Mouse (Mus musculus): Measurements from ENCODE around the gene Sgsm1.

The Sgsm1 gene

DNA sequence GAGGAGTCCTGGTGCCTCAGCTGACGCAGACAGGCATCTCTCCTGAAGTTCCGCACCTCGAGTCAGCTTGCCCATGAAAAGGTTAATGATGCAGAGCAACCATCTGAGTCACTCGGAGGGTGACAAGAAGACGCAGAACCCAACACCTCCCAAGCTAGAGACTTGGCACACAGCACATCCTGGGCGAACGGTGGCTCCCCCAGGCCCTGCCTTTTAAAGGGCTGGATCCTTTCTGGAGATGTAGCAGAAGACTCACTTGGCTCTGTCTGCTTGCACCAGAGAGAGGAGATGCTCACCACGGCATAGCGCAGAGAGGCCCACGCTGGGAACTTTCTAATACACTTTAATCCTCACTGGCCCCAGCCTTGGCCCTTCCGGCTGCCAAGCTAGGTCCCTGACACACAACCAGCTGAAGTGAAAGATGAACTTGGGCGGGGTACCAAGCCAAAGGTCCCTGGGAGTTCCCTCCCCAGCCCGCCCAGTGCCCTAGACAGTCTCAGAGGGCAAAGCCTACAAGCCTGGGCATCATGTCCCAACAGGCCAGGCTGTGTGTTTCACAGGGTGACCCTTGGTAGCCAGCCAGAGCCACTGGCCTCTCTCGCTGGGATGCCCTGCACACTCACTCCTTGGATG lies 94.1 kb downstream of the Sgsm1 start:
- no peak for DNase-seq (ENCODE audit: low spot score)

DNA sequence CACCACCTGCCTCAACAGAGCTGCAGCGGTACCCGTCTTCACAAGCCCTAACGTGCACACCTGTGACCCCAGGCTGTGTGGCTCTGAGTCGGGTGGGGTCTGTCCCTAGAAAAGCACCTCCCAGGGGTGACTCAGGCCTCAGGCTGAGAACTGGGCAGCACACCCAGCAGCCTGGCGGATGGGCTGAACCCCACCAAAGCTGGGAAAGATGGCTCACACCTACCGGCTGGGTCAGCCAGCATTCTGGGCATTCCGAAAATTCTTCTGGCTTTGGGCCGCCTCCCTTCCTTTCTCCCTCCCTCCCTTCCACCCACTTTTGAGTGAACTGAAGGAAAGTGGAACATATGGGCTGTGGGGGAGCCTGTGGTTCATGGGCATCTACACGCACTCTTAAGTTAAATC lies 95.0 kb downstream of the Sgsm1 start:
- DNase-seq (ENCODE audit: low spot score) = no peak

DNA sequence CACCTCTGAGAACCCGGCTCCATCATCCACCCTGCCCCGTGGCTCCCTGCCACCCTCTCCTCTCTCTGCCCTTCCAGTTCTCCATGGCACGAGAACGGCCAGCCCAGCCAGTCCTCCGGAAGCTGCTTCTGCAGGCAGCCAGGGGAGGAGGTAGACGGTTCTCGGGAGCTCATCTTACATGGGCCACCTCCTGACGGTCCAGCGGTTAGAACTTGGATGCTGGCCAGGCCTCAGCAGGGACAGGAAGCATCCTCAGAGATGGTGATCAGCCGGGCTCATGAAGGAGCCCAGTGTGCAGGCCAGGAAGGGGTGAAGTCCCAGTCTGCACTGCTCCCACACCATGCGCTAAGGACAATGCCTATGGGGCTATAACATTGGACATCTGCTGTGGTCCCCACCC lies 96.1 kb downstream of the Sgsm1 start:
- DNase-seq (ENCODE audit: low spot score) = no peak

DNA sequence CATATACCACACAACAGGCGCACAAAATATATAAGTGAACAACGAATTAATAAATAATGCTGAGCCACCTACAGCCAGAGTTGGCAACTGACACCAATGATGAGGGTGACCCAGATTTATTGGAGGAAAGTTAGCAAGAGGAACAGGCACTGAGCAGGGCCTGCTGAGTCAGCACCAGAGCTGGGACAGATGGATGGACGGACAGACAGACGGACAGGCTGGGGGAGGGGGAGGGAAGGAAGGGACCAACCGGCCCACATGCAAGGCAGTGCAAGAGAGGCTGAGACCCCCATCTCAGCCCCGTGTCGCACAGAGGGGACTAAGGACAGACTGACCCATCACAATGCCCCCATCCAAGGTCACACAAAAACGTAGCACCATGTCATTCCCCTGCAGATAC lies 96.5 kb downstream of the Sgsm1 start:
- no peak for DNase-seq (ENCODE audit: low spot score)

DNA sequence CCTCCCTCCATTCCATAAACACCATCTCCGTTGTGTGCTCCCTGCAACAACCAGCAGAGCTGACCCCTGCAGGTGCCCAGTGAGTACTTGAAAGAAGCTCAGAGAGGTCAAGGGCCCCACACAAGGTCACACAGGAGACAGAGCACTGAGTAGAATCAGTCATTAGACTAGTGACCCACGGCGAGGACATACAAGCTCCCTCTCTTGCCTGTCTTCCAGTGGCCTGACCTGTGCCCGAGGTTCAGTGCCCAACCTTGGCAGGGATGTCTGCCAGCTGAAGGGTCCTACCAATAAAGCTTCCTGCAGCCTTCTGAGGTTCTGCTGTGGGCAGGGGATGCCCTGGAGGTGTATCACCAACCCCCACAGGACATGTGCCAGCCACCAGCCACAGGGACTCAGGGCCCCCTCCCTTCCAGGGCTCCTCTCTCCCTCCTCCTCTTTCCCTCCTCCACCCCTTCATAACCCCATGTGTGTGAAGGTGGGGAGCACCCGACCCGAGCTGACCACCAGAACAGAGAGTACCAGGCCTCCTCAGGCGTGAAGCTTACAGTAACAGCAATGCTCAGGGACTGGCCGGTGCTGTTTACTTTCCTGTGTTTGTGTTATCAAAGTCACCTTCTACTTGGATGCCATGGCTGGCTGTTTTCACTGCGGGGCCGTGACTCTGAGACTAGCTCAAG lies 98.3 kb downstream of the Sgsm1 start:
- DNase-seq (ENCODE audit: low spot score) = no peak

DNA sequence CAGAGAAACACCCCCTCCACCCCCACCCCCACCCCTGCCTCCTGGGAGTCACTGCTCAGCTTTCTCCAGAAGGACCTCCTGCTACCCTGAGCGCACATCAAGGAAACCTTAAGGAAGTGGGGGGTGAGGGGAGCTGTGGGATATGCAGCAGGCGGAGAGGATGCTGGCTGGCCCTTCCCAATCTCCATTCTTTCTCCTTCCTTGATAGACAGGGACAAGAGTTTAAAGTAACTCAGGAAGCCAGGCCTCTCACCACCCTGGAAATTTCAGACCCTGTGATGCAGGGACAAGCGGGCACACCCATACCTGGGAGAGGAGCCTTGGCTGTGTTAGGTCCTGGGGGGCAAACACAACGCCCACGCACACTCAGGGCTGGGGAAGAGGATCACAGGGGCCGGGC lies 100.3 kb downstream of the Sgsm1 start:
- DNase-seq (ENCODE audit: low spot score) = no peak

DNA sequence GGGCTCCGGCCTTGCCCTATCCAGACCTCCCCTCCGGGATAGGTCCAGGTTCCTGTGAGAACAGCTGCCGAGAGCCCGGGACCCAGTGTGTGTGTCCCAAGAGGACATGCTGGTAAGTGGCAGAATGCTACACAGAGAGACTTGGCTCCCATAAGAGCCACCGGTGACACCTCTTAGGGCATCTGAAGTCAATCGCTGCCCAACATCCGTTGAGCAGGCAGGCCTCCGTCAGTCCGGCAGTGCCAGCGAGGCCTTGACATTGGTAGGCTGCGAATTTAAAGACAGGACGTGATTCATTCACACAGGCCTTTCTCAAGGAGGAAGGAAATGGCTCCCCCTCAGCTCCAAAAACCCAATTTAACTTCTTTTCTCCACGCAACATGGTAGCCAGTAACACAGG lies 100.7 kb downstream of the Sgsm1 start:
- no peak for DNase-seq (ENCODE audit: low spot score)

DNA sequence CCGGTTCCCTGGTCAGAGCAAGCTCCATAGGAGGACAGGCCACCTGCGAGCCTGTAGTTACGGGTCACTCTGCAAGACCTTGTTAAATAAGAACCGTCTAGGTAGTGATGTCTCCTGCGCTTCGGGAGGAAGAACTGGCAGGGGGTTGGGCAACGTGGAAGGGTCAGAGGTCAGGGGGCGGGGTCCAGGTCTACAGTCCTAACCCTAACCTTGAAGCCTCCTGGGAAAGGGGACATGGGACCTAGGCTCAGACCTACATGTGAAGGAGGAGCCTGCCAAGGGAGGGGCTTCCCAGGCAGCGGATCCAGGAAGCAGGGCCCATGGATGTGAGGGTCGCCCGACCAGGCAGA lies 101.2 kb downstream of the Sgsm1 start:
- DNase-seq (ENCODE audit: low spot score) = no peak

DNA sequence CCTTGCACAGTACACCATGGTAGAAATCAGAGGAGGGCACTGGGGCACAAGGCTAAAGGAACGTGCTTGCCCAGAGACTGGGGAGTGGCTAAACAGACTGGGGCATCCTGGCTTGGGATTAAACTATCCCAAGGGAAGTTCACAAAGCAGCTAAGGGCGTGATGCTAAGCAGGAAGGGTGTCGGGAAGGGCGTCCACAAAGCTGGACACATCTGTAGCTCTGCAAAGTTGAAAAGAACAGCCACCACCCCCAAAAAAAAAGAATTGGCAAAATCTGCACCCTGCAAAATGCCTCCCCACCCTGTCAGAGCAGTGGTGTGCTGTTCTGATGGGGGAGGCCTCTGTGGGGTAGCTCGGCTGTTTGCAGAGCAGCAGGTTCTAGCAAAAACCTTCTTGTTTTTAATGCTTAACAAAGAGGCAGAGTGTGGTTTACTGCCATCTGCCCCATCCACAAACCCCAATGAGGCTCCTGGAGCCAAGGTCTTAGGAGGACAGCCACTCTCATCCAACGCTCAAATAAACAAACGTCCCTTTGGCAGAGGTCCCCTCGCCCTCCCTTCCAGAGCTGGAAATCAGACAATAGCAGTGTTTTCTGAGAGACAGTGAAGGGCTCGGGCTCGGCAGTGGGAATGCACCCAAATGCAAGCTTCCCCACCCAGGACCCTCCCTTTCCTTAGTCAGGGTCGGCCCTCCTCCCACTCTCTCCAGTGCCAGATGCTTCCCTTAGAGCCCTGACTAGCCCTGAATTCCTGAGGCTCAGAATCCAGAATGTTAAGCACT lies 101.8 kb downstream of the Sgsm1 start:
- DNase-seq (ENCODE audit: low spot score) = peak; percentile 78

DNA sequence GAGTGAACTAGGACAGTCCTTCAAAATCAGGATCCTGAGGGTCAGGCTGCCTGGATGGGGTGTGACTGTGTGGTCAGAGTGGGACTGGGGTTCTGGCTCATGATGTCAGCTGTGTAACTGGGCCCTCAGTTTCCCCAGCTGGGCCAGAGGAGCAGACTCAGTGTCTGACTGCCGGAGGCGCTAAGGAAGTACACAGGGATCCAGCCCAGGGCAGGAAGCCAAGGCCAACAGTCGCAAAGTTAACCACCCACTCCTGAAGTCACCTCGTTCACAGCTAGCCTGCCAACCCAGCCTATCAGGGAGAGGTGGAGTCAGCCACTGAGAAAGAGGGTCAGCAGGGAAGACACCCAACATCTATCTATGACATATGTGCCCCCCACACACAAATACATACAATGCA lies 102.5 kb downstream of the Sgsm1 start:
- no peak for DNase-seq (ENCODE audit: low spot score)

DNA sequence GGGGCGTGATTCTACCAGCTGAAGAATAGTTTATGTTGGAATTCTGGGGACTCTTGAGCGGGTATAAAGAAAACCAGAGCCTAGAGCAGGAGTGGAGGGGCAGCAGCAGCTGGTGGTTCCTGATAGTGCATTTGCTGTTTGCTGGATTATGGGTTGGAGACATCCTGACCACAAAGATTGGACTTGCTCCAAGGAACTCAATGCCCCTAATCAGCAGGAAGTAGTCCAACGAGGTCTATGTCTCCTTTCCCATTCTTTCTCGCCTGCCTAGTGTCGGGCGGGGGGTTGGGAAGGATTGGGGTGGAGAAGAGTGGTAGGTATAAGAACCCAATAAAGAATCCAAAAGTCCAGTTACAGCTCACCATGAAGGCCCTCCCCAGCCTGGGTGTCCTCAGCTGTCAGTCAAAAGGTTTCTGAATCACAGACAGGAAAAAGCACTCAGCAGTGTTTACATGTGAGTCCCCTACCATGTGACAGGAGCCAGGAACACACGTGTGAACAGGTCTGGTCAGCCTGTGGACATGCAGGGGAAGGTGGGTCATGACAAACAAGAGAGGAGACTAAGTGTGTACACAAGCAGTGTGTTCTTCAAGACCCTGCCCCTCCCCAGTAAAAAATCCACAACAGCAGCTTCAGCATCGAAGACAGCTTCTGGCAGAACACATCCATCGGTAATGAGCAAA lies 103.8 kb downstream of the Sgsm1 start:
- no peak for DNase-seq (ENCODE audit: low spot score)

DNA sequence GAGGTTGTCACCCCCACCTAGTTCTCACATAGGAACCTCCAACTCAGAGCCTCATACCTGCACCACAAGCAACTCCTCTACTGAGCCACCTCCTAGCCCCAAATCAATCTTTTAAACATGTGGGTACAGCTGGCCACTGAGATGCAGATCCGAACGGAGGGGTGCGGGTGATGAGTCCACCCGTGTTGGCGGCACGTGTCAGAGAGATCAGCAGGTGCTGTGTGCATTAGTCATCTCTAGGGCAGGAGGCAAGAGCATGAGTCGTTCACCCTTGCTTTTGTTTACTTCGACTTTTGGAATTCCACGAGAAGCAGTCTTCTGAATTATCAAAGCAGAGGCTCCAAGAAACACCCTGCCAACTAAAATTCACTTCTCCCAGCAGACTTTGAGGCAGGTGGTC lies 106.4 kb downstream of the Sgsm1 start:
- DNase-seq (ENCODE audit: low spot score) = no peak

DNA sequence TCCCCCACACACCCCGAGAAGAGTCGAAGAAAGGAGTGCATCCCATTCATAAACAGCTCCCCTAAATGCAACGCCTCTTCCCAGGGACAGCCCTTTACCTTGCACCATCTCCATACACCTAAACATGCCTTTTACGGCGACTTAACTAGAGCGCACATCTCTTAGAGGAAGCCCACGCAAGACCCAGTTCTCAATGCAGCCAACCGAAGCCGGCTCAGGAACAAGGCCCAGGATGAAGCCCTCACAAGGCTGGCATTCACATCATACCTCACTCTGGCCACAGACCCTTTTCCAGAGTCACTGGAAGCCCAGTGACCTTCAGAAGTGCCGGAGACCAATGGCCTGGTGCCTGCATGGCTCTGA lies 110.8 kb downstream of the Sgsm1 start:
- no peak for DNase-seq (ENCODE audit: low spot score)

DNA sequence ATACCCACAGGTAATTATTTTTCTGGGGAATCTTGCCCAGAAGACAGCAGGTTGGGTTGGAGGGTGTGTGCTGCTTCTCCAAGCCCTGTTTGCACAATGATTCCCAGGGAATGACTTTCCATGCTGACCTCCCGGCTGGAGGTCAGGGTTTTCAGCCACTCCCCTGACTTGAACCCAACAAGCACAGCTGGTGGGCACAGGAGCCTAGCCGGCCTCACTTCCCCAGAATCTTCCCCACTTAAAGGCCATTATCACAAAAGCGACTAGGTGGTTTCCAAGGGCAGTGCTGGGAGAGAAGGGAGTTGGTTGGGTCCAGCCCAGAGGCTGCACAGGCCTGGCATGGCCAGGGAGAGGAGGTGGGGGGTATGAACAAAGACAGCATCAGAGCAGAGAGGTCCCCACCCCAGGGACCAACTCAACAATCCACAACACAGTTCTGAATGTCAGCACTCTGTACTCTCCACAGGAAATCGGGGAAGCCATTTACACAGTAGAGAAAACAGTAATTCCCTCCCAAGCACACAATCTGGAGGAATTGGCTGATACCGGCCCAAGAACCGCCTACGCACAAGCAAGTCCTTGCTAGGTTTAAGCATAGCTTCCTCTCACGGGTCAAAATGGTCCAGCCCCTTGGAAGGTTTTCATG lies 111.3 kb downstream of the Sgsm1 start:
- DNase-seq (ENCODE audit: low spot score) = no peak

DNA sequence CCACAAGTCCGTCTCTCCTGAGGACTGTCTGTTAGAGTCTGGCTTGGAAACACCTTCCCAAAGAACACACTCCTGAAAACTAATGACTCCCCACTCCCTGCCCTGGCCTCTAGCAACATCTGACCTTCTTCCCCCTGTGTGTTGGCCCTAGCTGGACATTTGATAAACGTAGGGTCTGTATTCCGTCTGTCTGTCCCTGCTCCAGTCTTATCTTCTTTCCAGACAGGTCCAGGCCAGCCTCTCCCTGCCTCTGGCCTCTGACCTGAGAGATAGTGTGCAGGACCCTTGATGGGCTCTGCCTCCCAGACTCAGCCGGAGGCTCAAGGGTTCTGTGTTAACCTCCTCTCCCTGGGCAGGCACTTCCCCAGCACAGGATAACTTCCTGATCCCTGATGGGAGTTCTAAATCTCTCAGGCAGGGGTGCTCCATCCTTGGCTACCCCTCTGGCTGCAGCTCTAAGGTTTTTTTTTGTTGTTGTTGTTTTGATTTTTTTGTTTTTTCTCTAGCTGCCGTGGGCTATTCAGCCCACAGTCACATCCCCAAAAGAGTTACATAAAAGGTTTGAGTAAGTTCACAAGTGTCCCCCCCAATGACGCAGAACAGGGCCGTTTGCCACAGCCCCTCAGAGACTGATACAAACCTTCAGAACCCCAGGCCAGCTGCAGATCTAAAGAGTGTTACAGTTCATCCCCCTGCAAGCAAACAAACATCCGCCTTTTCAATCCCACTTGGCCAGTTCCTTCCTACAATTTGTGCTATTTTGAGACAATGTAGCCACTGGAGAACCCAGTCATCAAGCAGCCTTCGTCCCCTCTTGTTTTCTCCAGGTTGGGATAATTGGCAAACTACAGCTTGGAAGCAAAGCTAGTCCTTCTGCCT lies 113.4 kb downstream of the Sgsm1 start:
- no peak for DNase-seq (ENCODE audit: low spot score)

DNA sequence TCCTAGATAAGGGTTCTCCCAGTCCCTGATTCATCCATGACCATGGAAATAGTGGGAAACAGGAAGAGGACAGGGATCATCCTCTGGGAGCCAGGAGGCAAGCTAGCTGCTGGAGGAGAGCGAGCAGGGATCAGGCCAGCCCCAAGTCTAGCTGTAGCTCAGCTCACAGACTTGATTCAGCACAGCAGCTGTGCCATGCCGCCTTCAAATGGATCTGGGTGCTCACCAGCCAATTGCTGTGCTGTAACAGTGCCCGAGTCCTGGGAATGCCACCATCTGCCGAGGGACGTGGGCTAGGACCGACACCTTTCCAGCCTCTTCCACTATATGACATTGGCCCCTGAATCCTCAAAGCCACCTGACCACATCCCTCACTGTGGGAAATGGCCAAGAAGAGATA lies 114.7 kb downstream of the Sgsm1 start:
- DNase-seq (ENCODE audit: low spot score) = no peak

DNA sequence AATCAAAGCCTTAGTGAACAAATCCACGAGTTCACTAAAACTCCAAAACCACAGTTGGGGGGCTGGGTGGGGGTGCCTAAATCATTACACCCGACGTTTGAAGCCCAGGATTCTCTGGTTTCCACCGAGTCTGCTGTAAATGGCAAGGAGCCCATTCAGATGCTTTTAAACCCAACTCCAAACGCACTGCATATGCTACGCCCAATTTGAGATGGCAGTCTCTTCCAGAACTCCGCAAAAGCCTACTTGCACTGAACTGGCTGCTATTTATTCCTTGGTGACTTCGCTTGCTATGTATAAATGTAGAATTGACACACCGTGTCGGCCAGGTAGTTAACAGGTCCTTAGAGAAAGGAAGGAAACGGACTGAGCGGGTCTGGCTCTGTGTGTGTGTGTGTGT lies 115.1 kb downstream of the Sgsm1 start:
- no peak for DNase-seq (ENCODE audit: low spot score)

DNA sequence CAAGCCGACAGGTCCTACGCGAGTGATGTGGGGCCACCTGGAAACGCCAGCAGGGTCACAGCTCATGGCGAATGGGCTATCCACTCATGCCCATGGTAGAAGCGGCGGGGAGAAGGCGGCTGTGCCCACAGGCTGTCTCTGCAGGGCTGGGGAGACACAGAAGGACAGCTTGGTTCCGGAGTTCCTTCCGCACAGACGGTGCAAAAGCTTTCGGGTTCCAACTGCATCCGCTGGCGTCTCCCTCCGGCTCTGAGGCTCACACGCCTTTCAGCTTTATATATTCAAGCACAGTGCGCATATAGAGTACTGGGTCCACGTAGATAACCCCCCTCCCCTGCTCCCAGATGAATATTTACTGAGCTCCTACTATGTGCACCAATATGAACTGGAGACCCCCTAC lies 116.8 kb downstream of the Sgsm1 start:
- DNase-seq (ENCODE audit: low spot score) = no peak
